Mouse (Mus musculus) cerebellum, adult 9-10 months (tissue): ENCODE data around the gene Kif26b.

Experiments
- DNase-seq: peaks from one replicate; pipeline ENCODE4 v3.0.0; 2022

Gene Kif26b

DNA sequence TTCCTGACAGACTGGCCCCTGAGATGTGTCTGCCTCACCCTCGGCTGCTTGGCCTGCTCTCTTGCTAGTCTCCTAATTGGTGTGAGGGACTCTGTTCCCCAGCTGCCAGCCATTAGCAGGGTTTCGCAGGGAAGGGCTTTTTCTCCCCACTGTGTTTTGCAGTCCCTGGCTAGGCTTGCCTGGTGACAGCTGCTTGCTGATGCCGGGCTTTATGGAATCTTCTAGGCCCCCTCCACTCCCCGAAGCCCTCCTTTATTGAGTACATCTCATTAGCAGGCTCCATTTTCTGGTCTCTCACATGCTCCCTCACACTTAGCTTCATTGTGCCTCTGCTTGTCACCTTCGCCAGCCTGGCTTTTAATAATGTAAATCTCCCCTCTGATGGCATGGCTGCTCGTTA, 327.0 kb downstream of the Kif26b start:
- DNase-seq, result no peak

DNA sequence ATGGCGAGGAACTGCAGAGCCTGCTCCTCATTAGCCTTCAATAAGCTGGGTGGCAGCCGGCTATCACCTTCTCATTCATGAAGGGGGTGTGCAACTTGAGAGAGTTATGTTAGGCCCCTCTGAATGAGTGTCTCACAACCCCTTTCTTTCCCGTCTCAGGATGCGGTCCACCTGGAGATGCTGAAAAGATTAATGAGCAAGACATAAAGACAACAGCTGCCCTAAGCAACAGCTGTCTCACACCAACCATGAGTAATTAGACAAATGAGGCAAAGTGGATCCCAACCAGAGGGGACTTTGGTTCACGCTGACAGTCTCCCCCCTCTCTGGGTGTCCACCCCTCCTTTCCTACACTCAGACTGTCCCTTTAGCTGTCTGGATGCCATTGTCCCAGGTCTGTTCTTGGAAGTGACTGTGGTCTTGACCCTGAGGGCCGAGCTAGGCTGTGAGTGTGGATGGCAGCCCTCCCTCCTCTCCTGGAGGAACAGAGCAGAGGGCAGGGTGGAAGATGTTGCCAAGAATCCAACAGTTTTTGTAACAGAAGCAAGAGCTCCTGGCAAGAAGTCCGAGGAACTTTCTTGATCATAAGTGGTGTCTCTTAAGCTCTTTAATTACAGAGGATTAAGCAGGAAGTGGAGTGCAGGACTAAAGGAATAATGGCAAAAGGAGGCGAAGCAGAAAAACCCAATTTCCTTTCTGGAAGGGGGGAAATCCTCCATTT, 331.9 kb downstream of the Kif26b start:
- DNase-seq, result no peak

DNA sequence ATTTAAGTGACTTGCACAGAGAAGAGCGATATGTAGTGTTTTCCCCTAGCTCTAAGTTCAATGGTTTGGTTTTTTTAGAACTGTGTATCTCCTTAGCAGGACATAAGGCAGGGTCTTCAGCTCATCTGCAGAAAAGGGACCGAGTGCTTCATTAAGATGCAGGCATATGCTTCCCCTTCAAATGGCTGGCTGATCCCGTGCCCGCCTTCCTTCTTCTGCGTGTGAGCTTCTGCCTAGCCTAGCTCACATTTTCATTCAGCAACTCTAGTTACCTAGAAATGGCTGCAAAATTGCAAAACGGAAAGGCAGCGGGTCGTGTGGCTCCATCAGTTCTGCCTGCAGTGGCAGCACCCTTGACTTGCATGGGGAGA, 332.5 kb downstream of the Kif26b start:
- DNase-seq, result no peak

DNA sequence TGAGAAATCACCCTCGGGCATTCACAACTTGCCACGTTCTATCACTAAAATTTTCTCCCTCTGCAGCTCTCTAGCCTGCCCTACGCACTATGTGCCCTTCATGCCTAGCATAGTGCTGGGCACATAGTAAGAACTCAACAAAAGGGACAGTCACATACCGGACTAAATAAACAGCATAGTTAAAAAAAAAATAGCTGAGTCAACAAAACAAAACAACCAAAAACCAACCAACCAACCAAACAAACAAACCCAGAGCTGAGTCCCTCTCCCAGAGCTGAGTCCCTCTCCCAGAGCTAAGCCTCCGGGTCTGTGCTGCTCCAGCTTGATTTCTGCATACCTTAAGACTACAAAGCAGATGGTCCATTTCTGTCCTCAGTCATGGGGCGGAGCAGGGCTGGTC, 334.8 kb downstream of the Kif26b start:
- DNase-seq, result no peak

DNA sequence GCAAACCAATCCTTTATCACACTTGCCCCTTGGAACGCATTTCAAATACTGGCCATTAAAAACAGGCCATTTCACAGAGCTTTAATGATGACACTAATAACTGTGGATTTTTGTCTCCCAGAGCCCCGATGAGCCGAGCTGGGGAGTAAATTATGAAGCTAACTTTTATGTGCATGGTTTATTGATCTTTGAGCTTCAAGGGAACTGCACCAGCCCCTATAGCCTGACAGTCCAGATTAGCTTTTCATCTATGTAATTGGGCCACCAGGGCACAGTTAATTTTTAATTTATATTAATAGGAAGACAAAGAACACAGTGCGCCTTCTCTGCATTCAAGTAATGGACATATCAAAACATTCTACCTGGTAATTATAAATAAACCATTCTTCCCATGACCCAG, 335.4 kb downstream of the Kif26b start:
- DNase-seq, result no peak

DNA sequence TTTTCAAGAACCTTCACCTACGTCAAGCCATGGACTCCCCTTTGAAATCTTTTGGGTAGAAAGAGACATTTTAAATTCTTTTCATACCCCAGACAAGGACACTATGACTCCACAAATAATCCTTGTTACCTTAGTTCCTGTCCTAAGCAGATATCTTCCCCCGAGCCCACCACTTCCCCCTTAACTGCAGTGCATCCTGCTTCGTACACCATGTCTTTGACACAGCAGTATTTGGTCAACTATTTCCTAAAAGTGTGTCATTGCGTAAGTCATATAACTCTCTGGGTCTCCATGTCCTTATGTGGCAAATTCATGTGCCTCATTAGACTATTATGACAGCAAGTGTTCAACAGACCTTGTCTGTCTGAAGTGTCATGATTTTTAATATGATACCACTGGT, 337.8 kb downstream of the Kif26b start:
- DNase-seq, result no peak

DNA sequence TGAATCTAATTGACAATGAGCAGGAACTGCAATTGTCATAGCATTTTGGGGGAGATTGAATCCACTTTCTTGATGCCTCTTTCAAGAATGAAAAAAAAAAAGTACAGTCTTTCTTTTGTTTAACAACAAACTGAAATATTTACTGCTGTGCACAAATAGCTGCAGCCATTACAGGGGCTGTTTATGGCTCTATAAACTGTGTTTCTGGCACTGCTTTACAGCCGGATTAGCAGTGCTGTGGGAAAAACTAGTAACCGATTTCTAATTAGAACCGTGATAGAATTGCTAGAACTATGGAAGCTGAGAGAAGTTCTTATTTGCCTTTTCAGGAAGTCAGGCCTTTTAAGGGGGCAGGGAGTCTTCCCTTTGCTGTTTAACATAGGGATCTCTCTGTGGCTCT, 342.1 kb downstream of the Kif26b start:
- no peak for DNase-seq

DNA sequence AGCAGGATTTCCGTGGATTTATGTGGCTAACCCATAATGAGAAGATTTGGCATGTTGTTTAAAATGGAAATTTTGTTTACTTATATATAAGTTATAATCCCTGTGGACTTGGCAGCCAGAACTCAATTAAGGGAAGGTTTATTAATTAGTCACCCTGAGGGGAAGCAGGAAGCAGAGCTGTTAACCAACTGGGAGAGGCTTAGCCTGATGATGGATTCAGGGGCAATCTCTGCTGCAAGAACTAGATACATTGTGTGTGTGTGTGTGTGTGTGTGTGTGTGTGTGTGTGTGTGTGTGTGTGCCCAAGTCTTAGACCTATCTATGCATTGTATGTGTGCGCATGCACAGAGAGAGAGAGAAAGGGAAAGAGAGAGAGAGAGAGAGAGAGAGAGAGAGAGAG, 348.0 kb downstream of the Kif26b start:
- DNase-seq, result no peak

DNA sequence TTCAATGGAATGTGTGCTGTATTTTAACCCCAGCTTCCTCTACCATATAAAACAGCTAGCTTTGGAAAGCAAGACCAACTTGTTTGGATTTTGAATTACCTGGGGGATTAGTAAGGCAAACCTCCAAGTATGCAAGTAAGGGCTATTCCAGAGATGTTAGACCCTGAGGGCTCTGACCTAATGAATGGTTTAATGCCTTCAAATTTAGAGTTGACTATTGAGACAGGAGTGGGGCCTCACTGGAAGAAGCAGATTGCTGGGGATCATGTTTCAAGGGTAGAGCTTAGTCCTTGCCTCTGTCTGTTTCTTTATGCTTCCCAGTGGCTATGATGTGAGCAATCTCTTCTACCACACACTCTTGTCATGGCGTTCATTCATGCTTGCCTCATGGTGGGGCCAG, 349.8 kb downstream of the Kif26b start:
- no peak for DNase-seq

DNA sequence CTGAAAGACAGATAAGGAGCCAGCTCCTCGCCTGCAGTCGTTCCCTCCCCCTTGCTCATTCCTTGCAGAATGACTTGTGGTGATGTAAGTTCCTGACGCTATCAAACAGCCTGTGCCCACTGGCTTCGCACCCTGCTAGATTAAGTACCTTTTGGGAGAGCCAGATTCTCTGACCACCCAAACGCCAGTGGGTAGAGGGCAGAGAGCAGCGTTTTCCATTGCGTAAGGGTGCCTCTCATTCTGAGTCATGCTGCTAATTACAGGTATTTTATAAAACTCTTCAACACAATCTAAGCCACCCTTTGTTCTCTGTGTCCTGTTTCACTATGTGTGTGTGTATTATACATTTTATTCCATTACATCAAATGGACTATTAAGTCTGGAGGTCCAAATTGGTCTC, 352.0 kb downstream of the Kif26b start:
- DNase-seq, result no peak

DNA sequence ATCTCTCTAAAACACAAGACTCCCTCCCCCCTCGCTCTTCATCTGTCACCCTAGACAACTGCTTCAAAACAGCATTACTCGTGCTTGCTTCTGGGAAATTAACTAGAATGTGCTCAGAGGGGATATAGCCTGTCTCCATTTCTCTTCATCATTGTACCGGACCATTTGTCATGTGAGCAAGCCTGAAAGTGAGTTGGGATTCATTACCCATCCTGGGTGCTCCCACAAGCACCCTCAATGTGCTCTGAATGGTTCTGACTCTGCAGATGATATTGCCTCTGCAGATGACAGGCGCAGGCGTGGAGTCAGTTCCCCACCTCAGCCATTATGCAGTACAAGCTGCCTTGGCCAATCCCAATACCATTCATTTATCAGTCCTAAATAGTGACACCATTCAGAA, 357.7 kb downstream of the Kif26b start:
- DNase-seq, result no peak

DNA sequence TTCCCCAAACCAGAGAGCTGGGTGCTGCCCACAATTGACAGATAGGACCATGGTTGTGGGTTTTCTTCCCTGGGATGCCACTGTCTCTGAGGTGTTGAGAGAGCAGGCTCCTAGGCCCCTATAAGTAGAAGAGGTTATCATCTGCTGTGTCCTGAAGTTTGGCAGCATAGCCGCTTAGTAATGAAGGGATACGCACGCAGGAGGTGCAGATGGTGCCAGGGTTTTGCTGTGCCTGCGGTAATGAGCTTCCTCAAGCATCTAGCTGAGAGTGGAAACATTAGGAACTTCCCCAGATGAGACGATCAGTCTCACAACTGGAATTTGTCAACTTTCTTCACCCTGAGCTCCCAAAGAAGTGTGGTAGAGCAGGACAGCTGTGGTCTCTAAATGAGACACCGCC, 363.5 kb downstream of the Kif26b start:
- no peak for DNase-seq

DNA sequence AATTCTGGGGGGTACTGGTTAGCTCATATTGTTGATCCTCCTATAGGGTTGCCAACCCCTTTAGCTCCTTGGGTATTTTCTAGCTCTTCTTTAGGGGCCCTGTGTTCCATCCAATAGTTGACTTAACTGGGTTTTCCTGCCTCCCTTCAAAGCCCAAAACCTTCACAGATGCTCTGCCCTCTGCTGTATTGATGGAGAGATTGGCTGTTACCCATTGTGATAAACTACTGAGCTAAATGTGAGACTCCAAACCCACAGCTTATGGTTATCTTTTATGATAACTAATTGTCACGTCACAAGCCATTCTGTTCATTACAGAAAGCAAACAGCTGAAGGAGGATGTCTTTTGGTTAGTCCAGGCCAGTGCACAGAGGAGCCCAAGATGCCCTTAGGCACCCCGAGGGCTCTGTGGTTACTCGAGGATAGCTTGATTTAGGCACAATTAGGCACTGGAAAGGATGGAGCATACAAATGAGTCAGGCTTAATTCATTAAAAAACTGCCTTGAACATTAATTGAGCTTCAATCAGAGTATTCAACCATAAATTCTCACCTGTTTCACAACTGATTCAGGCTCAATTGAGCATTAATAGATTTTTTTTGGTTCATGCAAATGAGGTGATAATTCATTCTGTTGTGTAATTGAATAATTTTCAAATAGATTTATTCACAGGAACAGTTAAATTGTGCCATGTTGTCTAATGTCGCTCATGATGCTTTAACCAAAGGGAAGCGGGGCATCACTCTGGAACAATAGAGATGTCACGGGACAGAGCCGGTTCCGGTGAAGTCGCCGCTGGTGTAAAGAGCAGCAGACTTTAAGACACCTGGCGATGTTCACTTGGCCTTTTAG, 364.5 kb downstream of the Kif26b start:
- DNase-seq, result no peak

DNA sequence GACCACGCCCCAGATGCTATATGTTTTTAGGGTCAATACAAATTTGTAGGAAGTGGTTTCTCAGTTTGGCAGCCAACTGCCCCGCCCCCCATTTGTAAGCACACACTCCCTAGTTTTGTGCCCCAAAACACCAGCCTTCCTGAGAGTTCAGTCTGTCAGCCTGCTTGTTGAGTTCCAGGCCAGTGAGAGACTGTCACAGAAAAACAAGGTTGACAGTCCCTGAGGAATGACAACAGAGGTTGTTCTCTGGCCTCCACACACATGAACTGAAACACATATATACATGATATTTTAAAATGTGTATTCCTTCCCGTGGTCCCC, 365.1 kb downstream of the Kif26b start:
- DNase-seq, result no peak

DNA sequence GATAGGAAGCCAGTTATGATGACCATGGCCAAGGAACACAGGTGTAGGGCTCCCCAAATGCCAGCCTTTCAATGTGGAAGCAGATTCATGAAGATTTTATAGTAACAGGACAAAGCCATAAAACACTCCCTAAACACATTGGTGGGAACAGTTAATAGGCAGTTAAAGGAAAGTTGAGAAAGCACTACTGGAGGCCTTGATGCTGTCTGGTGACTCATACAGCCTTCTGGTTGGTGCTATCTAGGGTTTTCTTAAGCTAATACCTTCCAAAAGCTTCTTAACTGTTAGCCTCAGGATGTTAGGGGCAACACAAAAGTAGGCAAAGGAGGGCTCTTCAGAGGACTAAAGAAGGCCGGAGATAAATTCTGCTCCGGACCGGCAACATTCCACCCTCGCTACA, 366.7 kb downstream of the Kif26b start:
- DNase-seq, result no peak

DNA sequence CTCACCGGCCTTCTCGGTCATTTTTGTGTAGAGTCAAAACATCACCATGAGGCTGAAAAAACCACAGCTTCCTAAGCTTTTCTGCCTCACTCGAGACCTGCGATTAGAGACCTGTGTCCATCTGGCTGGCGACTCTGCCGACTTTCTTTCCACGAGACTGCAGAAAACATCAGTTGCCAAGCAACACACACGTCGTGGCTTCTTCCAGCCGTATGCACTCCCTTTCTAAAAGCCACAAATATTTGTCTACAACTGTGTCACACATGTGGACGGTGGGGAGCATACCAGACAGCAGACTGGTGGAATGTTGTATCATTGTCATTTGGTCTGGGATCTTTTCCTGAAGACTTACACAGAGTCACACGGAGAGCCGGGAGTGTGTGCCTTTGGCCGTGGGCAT, 382.0 kb downstream of the Kif26b start:
- DNase-seq, result no peak

DNA sequence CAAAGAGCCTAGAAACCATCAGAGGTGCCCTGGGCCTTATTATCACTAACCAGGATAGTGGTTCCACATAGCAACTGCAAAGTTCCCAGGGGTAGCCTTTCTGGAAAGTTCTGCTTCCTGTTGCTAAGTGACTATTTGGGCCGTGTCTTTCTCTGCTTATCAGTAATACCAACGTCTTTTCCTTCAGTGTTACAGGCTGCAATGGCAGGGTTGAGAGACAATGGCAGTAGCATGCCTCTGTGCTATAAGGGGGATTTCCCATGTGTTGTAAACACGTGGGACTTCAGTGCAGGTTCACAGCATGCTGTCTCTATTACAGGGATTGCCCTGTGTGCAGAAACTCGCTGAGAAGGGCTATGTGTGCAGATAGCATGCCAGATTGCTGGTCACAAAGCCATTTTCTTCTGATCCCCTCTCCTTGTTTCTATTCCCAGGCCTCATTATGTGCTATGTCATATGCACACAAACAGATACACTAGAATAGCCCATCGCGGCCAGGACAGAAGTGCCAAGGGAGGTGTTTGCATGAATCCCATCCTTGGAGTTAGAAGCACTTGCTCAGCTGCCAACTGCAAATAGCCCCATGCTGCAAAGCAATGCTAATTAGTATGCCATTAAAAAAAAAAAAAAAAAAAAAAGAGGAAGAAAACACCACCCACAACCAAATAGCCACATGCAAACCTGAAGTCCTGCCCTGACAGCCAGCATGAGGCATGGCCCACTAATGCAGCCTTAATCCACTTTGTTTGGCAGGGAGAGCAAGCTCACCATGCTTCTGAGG, 384.2 kb downstream of the Kif26b start:
- no peak for DNase-seq

DNA sequence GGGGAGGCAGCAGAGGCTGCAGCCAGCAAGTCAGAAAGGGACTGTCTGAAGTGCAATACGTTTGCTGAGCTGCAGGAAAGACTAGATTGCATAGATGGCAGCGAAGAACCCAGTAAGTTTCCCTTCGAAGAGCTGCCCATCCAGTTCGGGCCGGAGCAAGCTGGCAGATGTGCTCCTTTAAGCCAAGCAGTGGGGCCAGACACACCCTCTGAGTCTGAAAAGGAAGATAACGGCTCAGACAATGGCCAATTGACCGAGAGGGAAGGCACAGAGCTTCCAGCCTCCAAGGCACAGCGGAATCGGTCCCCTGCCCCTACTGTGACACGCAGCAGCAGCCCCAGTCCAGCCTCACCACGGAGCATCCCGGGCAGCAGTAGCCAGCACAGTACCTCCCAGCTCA, 386.1 kb downstream of the Kif26b start:
- DNase-seq, result no peak

DNA sequence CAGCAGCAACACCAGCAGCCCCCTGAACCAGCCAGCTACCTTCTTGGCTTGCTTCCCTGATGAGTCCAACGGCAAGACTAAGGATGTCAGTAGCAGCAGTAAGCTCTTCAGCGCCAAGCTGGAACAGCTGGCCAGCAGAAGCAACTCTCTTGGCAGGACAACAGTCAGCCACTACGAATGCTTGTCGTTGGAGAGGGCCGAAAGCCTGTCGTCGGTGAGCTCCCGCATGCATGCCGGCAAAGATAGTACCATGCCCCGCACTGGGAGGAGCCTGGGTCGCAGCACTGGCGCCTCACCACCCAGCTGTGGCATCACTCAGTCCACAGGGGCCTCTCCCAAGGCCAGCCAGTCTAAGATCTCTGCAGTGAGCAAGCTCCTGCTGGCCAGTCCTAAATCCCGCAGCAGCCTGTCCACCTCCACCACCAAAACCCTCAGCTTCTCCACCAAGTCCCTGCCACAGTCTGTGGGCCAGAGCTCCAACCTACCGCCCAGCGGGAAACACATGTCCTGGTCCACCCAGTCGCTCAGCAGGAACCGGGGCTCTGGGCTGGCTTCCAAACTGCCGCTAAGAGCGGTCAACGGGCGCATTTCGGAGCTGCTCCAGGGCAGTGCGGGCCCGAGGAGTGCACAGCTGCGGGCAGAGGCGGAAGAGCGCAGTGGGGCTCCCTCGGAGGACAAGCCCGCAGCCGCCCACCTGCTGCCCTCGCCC, 388.4 kb downstream of the Kif26b start:
- no peak for DNase-seq

DNA sequence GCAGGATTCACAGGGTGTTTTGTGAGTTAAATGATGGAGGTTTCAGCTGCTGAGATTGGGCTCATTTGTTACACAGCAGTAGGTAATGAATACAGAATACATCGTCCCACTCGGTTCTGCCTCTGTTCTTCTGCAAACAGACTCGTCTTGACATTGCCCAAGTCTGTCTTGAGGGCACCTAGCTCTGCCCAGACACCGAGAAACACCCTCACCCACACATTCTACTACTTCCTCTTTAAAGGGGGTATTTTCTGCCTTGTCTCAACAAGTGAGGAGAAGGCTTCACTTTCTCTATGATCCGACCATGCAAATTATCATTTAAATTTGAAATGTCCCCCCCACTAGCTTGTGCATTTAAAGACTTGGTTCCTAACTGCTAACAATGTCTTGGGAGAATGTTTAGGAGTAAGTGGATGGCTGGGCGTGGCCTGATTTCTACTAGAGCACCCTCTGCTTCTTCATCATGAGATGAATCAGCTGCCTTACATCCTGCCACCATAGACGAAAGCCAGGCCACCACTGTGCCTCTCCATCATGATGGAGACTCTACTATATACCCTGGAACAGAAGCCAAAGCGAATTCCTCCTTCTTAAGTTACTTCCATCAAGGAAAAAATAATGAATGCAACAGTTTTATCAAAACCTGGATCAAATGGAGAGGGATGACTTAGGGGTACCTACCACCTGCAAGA, 395.7 kb downstream of the Kif26b start:
- DNase-seq, result no peak

DNA sequence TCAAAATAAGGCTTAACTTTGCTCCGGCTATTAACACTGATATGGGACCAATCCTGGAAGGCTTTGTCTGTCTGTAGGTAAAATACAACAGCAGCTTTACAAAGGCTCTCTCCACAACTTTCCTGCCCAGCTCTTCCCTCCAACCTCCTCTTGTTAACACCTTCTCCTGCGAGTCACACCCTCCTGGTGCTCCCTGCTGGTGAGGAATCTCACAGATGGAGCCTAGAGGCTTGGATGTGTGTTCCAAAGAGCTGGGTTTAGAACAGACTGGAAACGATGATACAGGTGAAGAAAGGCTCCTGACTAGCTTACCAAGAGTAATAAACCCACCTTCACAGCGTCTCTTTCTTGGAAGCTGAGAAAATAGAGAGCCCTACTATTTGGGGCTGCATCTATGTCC, 400.6 kb downstream of the Kif26b start:
- no peak for DNase-seq

DNA sequence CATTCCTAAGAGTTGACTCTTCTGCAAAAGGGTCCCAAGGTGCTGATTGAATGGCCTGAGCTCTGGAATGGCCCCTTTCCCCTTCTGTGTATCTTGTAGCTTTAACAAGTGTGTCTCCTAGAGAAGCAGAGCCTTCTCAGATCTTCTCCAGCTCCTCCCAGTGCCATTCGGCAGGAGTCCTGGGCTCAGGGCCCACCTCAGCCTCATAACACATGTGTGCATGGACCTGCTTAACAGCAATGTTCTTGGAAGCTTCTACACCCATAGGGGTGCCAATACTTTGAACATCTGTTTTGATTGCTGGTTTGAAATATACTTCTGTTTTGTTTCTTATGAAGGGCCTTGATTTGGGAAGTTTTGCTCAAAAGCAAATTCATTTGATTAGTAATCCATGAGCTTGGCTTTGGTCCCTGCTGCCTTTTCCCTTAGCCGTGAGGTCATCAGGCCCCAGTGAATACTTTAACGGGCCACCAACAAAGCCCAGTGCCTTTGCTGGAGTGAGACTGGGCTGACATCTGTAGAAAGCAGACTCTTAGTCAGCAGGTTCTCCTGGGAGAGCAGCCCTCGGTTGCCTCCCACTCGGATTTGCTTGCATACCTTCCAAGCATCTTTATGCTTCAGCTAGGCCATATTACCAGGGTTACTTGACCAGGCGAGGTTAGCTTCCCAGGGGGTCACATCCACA, 405.2 kb downstream of the Kif26b start:
- no peak for DNase-seq
